Mouse (Mus musculus): ENCODE data around the gene Rad23a. TPM values are rescaled to one million over a fixed set of nuclear protein-coding genes. Genes with fewer than 3 reads are reported as not detected.

Gene Rad23a
- total RNA-seq, 2 experiments from 2014 or later = 29.5 to 35.6 TPM

- ATAC-seq (ENCODE audit: poor library complexity, severe bottlenecking) = no peak
Measured at GRCm38 (mm10) chr8:84789855-84790486, 50.5 kb downstream of the Rad23a start.

- no peak for ATAC-seq (ENCODE audit: poor library complexity, severe bottlenecking)
Measured at GRCm38 (mm10) chr8:84789345-84789744, 51.1 kb downstream of the Rad23a start.

GRCm38 (mm10) chr8:84788896-84789295 lies 51.6 kb downstream of the Rad23a start:
- no peak for ATAC-seq (ENCODE audit: poor library complexity, severe bottlenecking)

- no peak for ATAC-seq (ENCODE audit: poor library complexity, severe bottlenecking)
Measured at GRCm38 (mm10) chr8:84787523-84788302, 52.8 kb downstream of the Rad23a start.

- no peak for ATAC-seq (ENCODE audit: poor library complexity, severe bottlenecking)
Measured at GRCm38 (mm10) chr8:84786801-84787467, 53.5 kb downstream of the Rad23a start.

- ATAC-seq (ENCODE audit: poor library complexity, severe bottlenecking) = no peak
Measured at GRCm38 (mm10) chr8:84785756-84786677, 54.4 kb downstream of the Rad23a start.

- ATAC-seq (ENCODE audit: poor library complexity, severe bottlenecking) = no peak
Measured at GRCm38 (mm10) chr8:84785506-84785755, 55.0 kb downstream of the Rad23a start.

- no peak for ATAC-seq (ENCODE audit: poor library complexity, severe bottlenecking)
Measured at GRCm38 (mm10) chr8:84784681-84785505, 55.6 kb downstream of the Rad23a start.

Other genes starting within 250 kb of the Rad23a start
Only the 30 nearest of the 31 such genes appear.
- gene Ier2, start 177.8 kb downstream of the Rad23a start, total RNA-seq (2015) = 86.1 and 87.5 TPM in 2 replicates
- gene Ier2, start 177.8 kb downstream of the Rad23a start, total RNA-seq (2017) = 62.7 and 65.3 TPM in 2 replicates
- 29.5 and 35.9 TPM in 2 replicates for gene Trmt1, start 154.4 kb downstream of the Rad23a start, total RNA-seq (2015)
- gene Trmt1, start 154.4 kb downstream of the Rad23a start, total RNA-seq (2017) = 37.6 and 40.4 TPM in 2 replicates
- 42.8 and 43.0 TPM in 2 replicates for gene Nacc1, start 152.8 kb downstream of the Rad23a start, total RNA-seq (2015)
- 31.8 and 36.8 TPM in 2 replicates for gene Nacc1, start 152.8 kb downstream of the Rad23a start, total RNA-seq (2017)
- gene Lyl1, start 139.2 kb downstream of the Rad23a start, total RNA-seq (2015) = 69.0 and 69.9 TPM in 2 replicates
- gene Lyl1, start 139.2 kb downstream of the Rad23a start, total RNA-seq (2017) = 60.3 and 62.0 TPM in 2 replicates
- gene G430095P16Rik, start 117.7 kb downstream of the Rad23a start, total RNA-seq (2015) = 40.4 and 45.2 TPM in 2 replicates
- 20.6 and 25.5 TPM in 2 replicates for gene G430095P16Rik, start 117.7 kb downstream of the Rad23a start, total RNA-seq (2017)
- 23.8 and 26.9 TPM in 2 replicates for gene Nfix, start 40.3 kb downstream of the Rad23a start, total RNA-seq (2015)
- 7.7 and 17.0 TPM in 2 replicates for gene Nfix, start 40.3 kb downstream of the Rad23a start, total RNA-seq (2017)
- gene Dand5, start 17.8 kb downstream of the Rad23a start, total RNA-seq (2015) = 1.4 and 2.6 TPM in 2 replicates
- gene Dand5, start 17.8 kb downstream of the Rad23a start, total RNA-seq (2017) = 0.28 and 4.4 TPM in 2 replicates
- gene Gadd45gip1, start 9.1 kb downstream of the Rad23a start, total RNA-seq (2015) = 6.3 and 6.6 TPM in 2 replicates
- 13.9 and 20.5 TPM in 2 replicates for gene Gadd45gip1, start 9.1 kb downstream of the Rad23a start, total RNA-seq (2017)
- gene Calr, start 6.3 kb upstream of the Rad23a start, total RNA-seq (2015) = 163 and 187 TPM in 2 replicates
- gene Calr, start 6.3 kb upstream of the Rad23a start, total RNA-seq (2017) = 821 and 830 TPM in 2 replicates
- 11.6 and 17.3 TPM in 2 replicates for gene Farsa, start 16.3 kb upstream of the Rad23a start, total RNA-seq (2015)
- gene Farsa, start 16.3 kb upstream of the Rad23a start, total RNA-seq (2017) = 49.7 and 53.4 TPM in 2 replicates
- gene Syce2, start 31.4 kb upstream of the Rad23a start, total RNA-seq (2015) = 67.7 and 97.1 TPM in 2 replicates
- gene Syce2, start 31.4 kb upstream of the Rad23a start, total RNA-seq (2017) = 46.2 and 47.5 TPM in 2 replicates
- 7.4 and 8.8 TPM in 2 replicates for gene Gcdh, start 53.3 kb upstream of the Rad23a start, total RNA-seq (2015)
- gene Gcdh, start 53.3 kb upstream of the Rad23a start, total RNA-seq (2017) = 9.7 and 11.9 TPM in 2 replicates
- gene Klf1, start 61.3 kb upstream of the Rad23a start, total RNA-seq (2015) = 2.0 and 5.2 TPM in 2 replicates
- 1.8 and 8.7 TPM in 2 replicates for gene Klf1, start 61.3 kb upstream of the Rad23a start, total RNA-seq (2017)
- 15.2 and 30.1 TPM in 2 replicates for gene Dnase2a, start 67.9 kb upstream of the Rad23a start, total RNA-seq (2015)
- gene Dnase2a, start 67.9 kb upstream of the Rad23a start, total RNA-seq (2017) = 27.4 and 39.0 TPM in 2 replicates
- 0.02 TPM in 1 of 2 replicates, not detected in the other for gene Mast1, start 96.7 kb upstream of the Rad23a start, total RNA-seq (2015)
- 0.07 and 0.08 TPM in 2 replicates for gene Mast1, start 96.7 kb upstream of the Rad23a start, total RNA-seq (2017)
- not detected in 2 replicates for gene Rtbdn, start 106.3 kb upstream of the Rad23a start, total RNA-seq (2015)
- not detected in 2 replicates for gene Rtbdn, start 106.3 kb upstream of the Rad23a start, total RNA-seq (2017)
- gene Gm49661, start 128.8 kb upstream of the Rad23a start, total RNA-seq (2015) = 3.2 TPM in 1 of 2 replicates, not detected in the other
- not detected in 2 replicates for gene Gm49661, start 128.8 kb upstream of the Rad23a start, total RNA-seq (2017)
- 180 and 184 TPM in 2 replicates for gene Prdx2, start 128.9 kb upstream of the Rad23a start, total RNA-seq (2015)
- 230 and 256 TPM in 2 replicates for gene Prdx2, start 128.9 kb upstream of the Rad23a start, total RNA-seq (2017)
- gene Rnaseh2a, start 129.1 kb upstream of the Rad23a start, total RNA-seq (2015) = 56.8 and 75.8 TPM in 2 replicates
- gene Rnaseh2a, start 129.1 kb upstream of the Rad23a start, total RNA-seq (2017) = 41.1 and 49.0 TPM in 2 replicates
- gene Junb, start 138.1 kb upstream of the Rad23a start, total RNA-seq (2015) = 45.5 and 60.4 TPM in 2 replicates
- 110 and 125 TPM in 2 replicates for gene Junb, start 138.1 kb upstream of the Rad23a start, total RNA-seq (2017)
- 0.82 and 1.1 TPM in 2 replicates for gene Hook2, start 149.9 kb upstream of the Rad23a start, total RNA-seq (2015)
- gene Hook2, start 149.9 kb upstream of the Rad23a start, total RNA-seq (2017) = 3.1 and 6.6 TPM in 2 replicates
- gene Best2, start 173.9 kb upstream of the Rad23a start, total RNA-seq (2015) = 0.07 TPM in 1 of 2 replicates, not detected in the other
- gene Best2, start 173.9 kb upstream of the Rad23a start, total RNA-seq (2017) = not detected in 2 replicates
- gene Asna1, start 184.6 kb upstream of the Rad23a start, total RNA-seq (2015) = 52.5 and 64.0 TPM in 2 replicates
- gene Asna1, start 184.6 kb upstream of the Rad23a start, total RNA-seq (2017) = 61.2 and 65.5 TPM in 2 replicates
- 138 and 141 TPM in 2 replicates for gene Trir, start 186.2 kb upstream of the Rad23a start, total RNA-seq (2015)
- 411 and 422 TPM in 2 replicates for gene Trir, start 186.2 kb upstream of the Rad23a start, total RNA-seq (2017)
- 13.2 and 18.8 TPM in 2 replicates for gene Tnpo2, start 196.2 kb upstream of the Rad23a start, total RNA-seq (2015)
- 13.1 and 17.7 TPM in 2 replicates for gene Tnpo2, start 196.2 kb upstream of the Rad23a start, total RNA-seq (2017)
- gene Fbxw9, start 219.4 kb upstream of the Rad23a start, total RNA-seq (2015) = 2.1 and 4.1 TPM in 2 replicates
- gene Fbxw9, start 219.4 kb upstream of the Rad23a start, total RNA-seq (2017) = 3.0 and 3.2 TPM in 2 replicates
- gene Gm5741, start 227.3 kb upstream of the Rad23a start, total RNA-seq (2015) = not detected in 2 replicates
- not detected in 2 replicates for gene Gm5741, start 227.3 kb upstream of the Rad23a start, total RNA-seq (2017)
- gene Dhps, start 231.1 kb upstream of the Rad23a start, total RNA-seq (2015) = 50.9 and 55.1 TPM in 2 replicates
- 26.9 and 30.2 TPM in 2 replicates for gene Dhps, start 231.1 kb upstream of the Rad23a start, total RNA-seq (2017)
- gene Wdr83os, start 240.1 kb upstream of the Rad23a start, total RNA-seq (2015) = 116 and 119 TPM in 2 replicates
- 27.8 and 39.4 TPM in 2 replicates for gene Wdr83os, start 240.1 kb upstream of the Rad23a start, total RNA-seq (2017)
- 17.0 and 20.5 TPM in 2 replicates for gene Wdr83, start 240.6 kb upstream of the Rad23a start, total RNA-seq (2015)
- 9.9 and 12.5 TPM in 2 replicates for gene Wdr83, start 240.6 kb upstream of the Rad23a start, total RNA-seq (2017)